In genomic region chr7:55744566-55745220, GRCm38 (mm10) we compare ENCODE assay signal across 9 mouse cellular contexts. TPM values are rescaled to one million over a fixed set of nuclear protein-coding genes. Genes with fewer than 3 reads are reported as not detected.
DNase-seq lines count a peak whose midpoint lies in the region; TF ChIP-seq lines count a peak whose summit lies in the region.
"Had no signal": no experiment of that assay in that cellular context is flagged by ENCODE, and none has a peak within 500 bp of the region (broad histone marks: within the 10 kb centered on the region; RNA-seq: fewer than 3 reads in every experiment).

No protein-coding gene starts in this region.

- in situ Hi-C loops in ES-E14 (cut with MboI; ENCODE audit: low sequenced_read_pairs in 2 of 2, unreplicated experiment in 2 of 2), result no loop called here

- H3K27me3 ChIP-seq in hindbrain, embryonic 10.5 days (ENCODE audit: insufficient read depth, poor library complexity, severe bottlenecking), result no peaks in the 10 kb centered on the region
- no peaks in the 10 kb centered on the region for H3K27me3 ChIP-seq in kidney, adult 2 months (replicated peaks; ENCODE audit: control insufficient read depth, insufficient read depth, low read length)

- no peak for DNase-seq in ES-E14 (ENCODE audit: low read depth, low spot score)
- peak; percentile 70 for DNase-seq in cerebellum, adult 11 months
- peak; percentile 12 for DNase-seq in hindbrain, embryonic 10.5 days (ENCODE audit: low spot score)
- DNase-seq in left cerebral cortex, postnatal 14 days (ENCODE audit: low spot score in 2 of 2), result peak; percentile 69 to 72
- no peak for DNase-seq in kidney, adult 2 months
- no peak for DNase-seq in thymus, adult 18-20 months
- no peak for DNase-seq in kidney, postnatal 4 days

- 45% methylated on average over 10 of the region's 10 CpGs for WGBS in hindbrain, embryonic 10.5 days
- WGBS in kidney, adult 2 months, result 60% methylated on average over 10 of the region's 10 CpGs

- H3K9me3 ChIP-seq in ES-E14 (ENCODE audit: control insufficient read depth, insufficient read depth, low read depth, low read length), result no peaks in the 10 kb centered on the region
- H3K9me3 ChIP-seq in hindbrain, embryonic 10.5 days, result no peaks in the 10 kb centered on the region
- H3K9me3 ChIP-seq: limb, embryonic 10.5 days had no signal

- H3K4me1 ChIP-seq in ES-E14 (ENCODE audit: control insufficient read depth in 2 of 2, insufficient read depth in 2 of 2, low read length in 2 of 2, poor library complexity in 1 of 2), result no peaks in the 10 kb centered on the region
- H3K4me1 ChIP-seq in hindbrain, embryonic 10.5 days (replicated peaks), result peaks cover 11% of the 10 kb centered on the region
- H3K4me1 ChIP-seq in kidney, adult 2 months (ENCODE audit: control insufficient read depth, insufficient read depth, low read length), result no peaks in the 10 kb centered on the region
- H3K4me1 ChIP-seq: limb, embryonic 10.5 days had no signal

- no peak for TF ChIP-seq POLR2A in kidney, adult 2 months (IDR thresholded peaks at IDR 0.05; ENCODE audit: low read depth, low read length)

- H3K9ac ChIP-seq in ES-E14 (ENCODE audit: insufficient read depth, low read depth, low read length, poor library complexity, severe bottlenecking), result no peak overlapping the region

- intact Hi-C loops in left cerebral cortex, postnatal 14 days (cut with DNase I), result no loop called here

- H3K4me3 ChIP-seq in ES-E14 (ENCODE audit: insufficient read depth in 1 of 2, low read depth in 1 of 2, low read length in 2 of 2, poor library complexity in 1 of 2, severe bottlenecking in 1 of 2), result no peak overlapping the region
- no peak overlapping the region for H3K4me3 ChIP-seq in hindbrain, embryonic 10.5 days
- H3K4me3 ChIP-seq in kidney, adult 2 months (ENCODE audit: insufficient read depth, low read depth, low read length), result no peak overlapping the region
- H3K4me3 ChIP-seq: limb, embryonic 10.5 days; myocyte had no signal

- no peak for TF ChIP-seq CTCF in kidney, adult 2 months (conservative IDR thresholded peaks at IDR 0.05; ENCODE audit: insufficient read depth, insufficient read length, low read depth, low read length)

- 0 out of 2 replicates have a peak overlapping the region, but pooled peaks have one; percentile 19 for H3K27ac ChIP-seq in ES-E14 (ENCODE audit: insufficient read depth, low read depth, low read length, poor library complexity, severe bottlenecking)
- peak overlapping the region; percentile 45 for H3K27ac ChIP-seq in hindbrain, embryonic 10.5 days
- no peak overlapping the region for H3K27ac ChIP-seq in kidney, adult 2 months (ENCODE audit: insufficient read depth, low read depth, low read length)
- H3K27ac ChIP-seq: limb, embryonic 10.5 days had no signal

- H3K36me3 ChIP-seq in ES-E14 (ENCODE audit: control insufficient read depth, insufficient read depth, low read length, poor library complexity, severe bottlenecking), result no peaks in the 10 kb centered on the region
- no peaks in the 10 kb centered on the region for H3K36me3 ChIP-seq in hindbrain, embryonic 10.5 days
- H3K36me3 ChIP-seq in kidney, adult 2 months (ENCODE audit: control insufficient read depth, insufficient read depth, low read length), result no peaks in the 10 kb centered on the region
- H3K36me3 ChIP-seq: limb, embryonic 10.5 days had no signal

TF ChIP-seq in ES-E14, 5 proteins besides CTCF, POLR2A, EP300 and RAD21:
- no peak for TF ChIP-seq MAFK (IDR thresholded peaks at IDR 0.05; ENCODE audit: insufficient read depth, low read depth, low read length)
- no peak for TF ChIP-seq ZC3H11A (IDR thresholded peaks at IDR 0.05; ENCODE audit: borderline replicate concordance, low read depth, low read length)

RNA-seq across cellular contexts. Expression of gene Siglech, which starts 23.3 kb away (rescaled TPM):
- not detected in 2 replicates for total RNA-seq in ES-E14 (2012; rRNA removed)
- polyA plus RNA-seq in hindbrain, embryonic 10.5 days (2016; fragmentation: Nextera tagmentation; extraction: Ambion mirVana), result 0.66 and 0.99 TPM in 2 replicates
- 10 to 100 TPM; 11.2 to 13.9 TPM for total RNA-seq in left cerebral cortex, postnatal 14 days (2021)
- polyA plus RNA-seq in kidney, adult 2 months (2012; rRNA removed), result 1.2 and 5.0 TPM in 2 replicates
- polyA plus RNA-seq: myocyte had no signal

RNA-seq across cellular contexts. Expression of gene Tubgcp5, which starts 49.3 kb away (rescaled TPM):
- total RNA-seq in ES-E14 (2012; rRNA removed), result 21.6 and 25.7 TPM in 2 replicates
- 33.4 and 34.6 TPM in 2 replicates for polyA plus RNA-seq in hindbrain, embryonic 10.5 days (2016; fragmentation: Nextera tagmentation; extraction: Ambion mirVana)
- total RNA-seq in left cerebral cortex, postnatal 14 days (2021), result 10 to 100 TPM; 30.3 to 33.2 TPM
- 2.3 and 3.4 TPM in 2 replicates for polyA plus RNA-seq in kidney, adult 2 months (2012; rRNA removed)

Comparison
In these comparisons a context has a peak if more than half of its experiments do, and no peak if none do; other contexts are left out.
1. DNase-seq: peak in cerebellum, adult 11 months (single experiment), hindbrain, embryonic 10.5 days (single experiment) and left cerebral cortex, postnatal 14 days (2 of 2); none in ES-E14 (single experiment), kidney, adult 2 months (single experiment), thymus, adult 18-20 months (0 of 2) and kidney, postnatal 4 days (0 of 2).
2. RNA of gene Siglech, which starts 23.3 kb away (total RNA-seq): 11.2 to 13.9 TPM in left cerebral cortex, postnatal 14 days; not detected in ES-E14; every median in the first group is over 10 times any median in the second.